Mouse (Mus musculus): ENCODE data around the gene Pard3. TPM values are rescaled to one million over a fixed set of nuclear protein-coding genes. Genes with fewer than 3 reads are reported as not detected.

Pard3 gene
- polyA plus RNA-seq, 1 experiment: 11.3 TPM

- Histone ChIP-seq H3K27ac (ENCODE audit: insufficient read depth, low read length) (no peak overlapping the region), H3K4me1 (ENCODE audit: control insufficient read depth, insufficient read depth, low read length) (peaks cover 5% of the 10 kb centered on the region; the same call in 1 of the 2 replicates), H3K4me3 (ENCODE audit: insufficient read depth, low read length) (no peak overlapping the region)
- TF ChIP-seq CTCF (IDR thresholded peaks at IDR 0.05; ENCODE audit: extremely low read depth, insufficient read depth, low read length) (no peak), POLR2A (IDR thresholded peaks at IDR 0.05; ENCODE audit: extremely low read depth, insufficient read depth, low read length) (no peak)
These were observed 476.6 kb downstream of the Pard3 start for GRCm38 (mm10) chr8:127540273-127540672.

DNA sequence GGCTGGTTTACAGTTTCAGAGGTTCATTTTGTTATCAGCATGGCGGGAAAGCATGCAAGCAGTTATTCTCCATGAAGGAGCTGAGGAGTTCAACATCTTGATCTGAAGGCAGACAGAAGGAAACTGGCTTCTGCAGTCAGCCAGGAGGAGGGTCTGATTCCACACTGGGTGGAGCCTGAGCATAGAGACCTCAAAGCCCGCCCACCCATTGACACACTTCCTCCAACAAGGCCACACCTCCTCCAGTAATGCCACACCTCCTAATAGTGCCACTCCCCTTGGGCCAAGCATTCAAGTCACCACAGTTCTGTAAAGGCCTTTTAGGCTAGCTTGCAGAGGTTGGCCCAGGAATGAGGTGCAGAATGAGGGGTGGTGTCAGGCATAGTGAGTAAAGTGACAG lies 478.5 kb downstream of the Pard3 start:
- H3K27ac ChIP-seq (ENCODE audit: insufficient read depth, low read length): no peak overlapping the region
- no peak for TF ChIP-seq POLR2A (IDR thresholded peaks at IDR 0.05; ENCODE audit: extremely low read depth, insufficient read depth, low read length)
- TF ChIP-seq CTCF (IDR thresholded peaks at IDR 0.05; ENCODE audit: extremely low read depth, insufficient read depth, low read length): no peak

DNA sequence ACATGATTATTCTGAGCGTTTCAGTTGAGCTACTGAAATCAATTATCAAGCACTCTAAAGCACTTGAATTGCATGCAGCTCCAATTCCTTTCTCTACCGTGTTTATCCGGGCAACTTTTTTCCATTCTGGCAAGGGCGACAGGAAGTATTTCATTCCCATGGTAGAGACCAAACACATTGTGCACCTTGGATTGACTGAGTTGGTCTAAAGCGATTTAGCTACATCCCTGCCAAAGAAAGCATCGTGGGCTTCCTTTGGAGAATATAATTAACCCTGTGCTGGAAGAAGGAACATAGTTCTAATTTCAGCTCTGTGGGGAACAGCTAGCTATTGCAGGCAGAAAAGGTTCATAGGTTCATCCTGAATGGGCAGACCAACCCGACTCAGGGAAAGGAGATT lies 480.0 kb downstream of the Pard3 start:
- H3K27ac ChIP-seq (ENCODE audit: insufficient read depth, low read length): no peak overlapping the region
- H3K4me3 ChIP-seq (ENCODE audit: insufficient read depth, low read length): no peak overlapping the region
- TF ChIP-seq POLR2A (IDR thresholded peaks at IDR 0.05; ENCODE audit: extremely low read depth, insufficient read depth, low read length) (no peak), CTCF (IDR thresholded peaks at IDR 0.05; ENCODE audit: extremely low read depth, insufficient read depth, low read length) (no peak)

More for the DNA sequence above, 478.5 kb downstream of the Pard3 start:
- Histone ChIP-seq H3K4me3 (ENCODE audit: insufficient read depth, low read length) (no peak overlapping the region), H3K4me1 (ENCODE audit: control insufficient read depth, insufficient read depth, low read length) (peaks cover 3% of the 10 kb centered on the region; the same call in 1 of the 2 replicates)

GRCm38 (mm10) chr8:127546161-127546560 lies 482.5 kb downstream of the Pard3 start:
- Histone ChIP-seq H3K27ac (ENCODE audit: insufficient read depth, low read length) (no peak overlapping the region), H3K4me1 (ENCODE audit: control insufficient read depth, insufficient read depth, low read length) (peaks cover 3% of the 10 kb centered on the region; the same call in 1 of the 2 replicates), H3K4me3 (ENCODE audit: insufficient read depth, low read length) (no peak overlapping the region)
- no peak for TF ChIP-seq POLR2A (IDR thresholded peaks at IDR 0.05; ENCODE audit: extremely low read depth, insufficient read depth, low read length)
- no peak for TF ChIP-seq CTCF (IDR thresholded peaks at IDR 0.05; ENCODE audit: extremely low read depth, insufficient read depth, low read length)

More for the DNA sequence above, 480.0 kb downstream of the Pard3 start:
- H3K4me1 ChIP-seq (ENCODE audit: control insufficient read depth, insufficient read depth, low read length): peaks cover 3% of the 10 kb centered on the region; the same call in 1 of the 2 replicates

- no peak overlapping the region for H3K27ac ChIP-seq (ENCODE audit: insufficient read depth, low read length)
- no peak for TF ChIP-seq POLR2A (IDR thresholded peaks at IDR 0.05; ENCODE audit: extremely low read depth, insufficient read depth, low read length)
- no peak for TF ChIP-seq CTCF (IDR thresholded peaks at IDR 0.05; ENCODE audit: extremely low read depth, insufficient read depth, low read length)
- H3K4me1 ChIP-seq (ENCODE audit: control insufficient read depth, insufficient read depth, low read length): no peaks in the 10 kb centered on the region
- H3K4me3 ChIP-seq (ENCODE audit: insufficient read depth, low read length): no peak overlapping the region
These were observed 487.2 kb downstream of the Pard3 start for GRCm38 (mm10) chr8:127550928-127551327.

- no peak overlapping the region for H3K27ac ChIP-seq (ENCODE audit: insufficient read depth, low read length)
- TF ChIP-seq POLR2A (IDR thresholded peaks at IDR 0.05; ENCODE audit: extremely low read depth, insufficient read depth, low read length) (no peak), CTCF (IDR thresholded peaks at IDR 0.05; ENCODE audit: extremely low read depth, insufficient read depth, low read length) (peak; percentile 27; the same call in 1 of the 2 replicates)
- peak overlapping the region; percentile 18 for H3K4me3 ChIP-seq (ENCODE audit: insufficient read depth, low read length)
- H3K4me1 ChIP-seq (ENCODE audit: control insufficient read depth, insufficient read depth, low read length): no peaks in the 10 kb centered on the region
These were observed 488.5 kb downstream of the Pard3 start for GRCm38 (mm10) chr8:127552161-127552595.

DNA sequence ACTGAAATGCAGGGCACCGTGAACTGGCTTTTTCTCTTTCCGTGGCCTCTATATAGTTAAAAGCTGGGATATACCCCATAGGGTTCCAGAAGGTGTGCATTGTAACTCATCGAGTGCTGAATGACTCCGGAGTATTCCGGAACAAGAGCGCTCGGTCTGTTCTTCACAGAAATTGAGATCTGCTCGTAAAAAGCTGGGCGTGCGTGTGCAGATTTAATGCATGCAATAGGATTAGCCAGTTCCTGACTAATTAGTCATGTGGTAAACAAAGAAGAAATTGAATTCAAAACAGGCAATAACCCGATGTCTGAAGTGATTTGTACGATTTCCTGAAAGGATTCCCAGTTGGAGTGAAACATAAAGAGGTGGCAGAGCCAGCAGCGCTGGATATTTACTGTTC lies 489.1 kb downstream of the Pard3 start:
- H3K4me1 ChIP-seq (ENCODE audit: control insufficient read depth, insufficient read depth, low read length): no peaks in the 10 kb centered on the region
- H3K4me3 ChIP-seq (ENCODE audit: insufficient read depth, low read length): no peak overlapping the region
- H3K27ac ChIP-seq (ENCODE audit: insufficient read depth, low read length): no peak overlapping the region
- TF ChIP-seq CTCF (IDR thresholded peaks at IDR 0.05; ENCODE audit: extremely low read depth, insufficient read depth, low read length) (no peak), POLR2A (IDR thresholded peaks at IDR 0.05; ENCODE audit: extremely low read depth, insufficient read depth, low read length) (no peak)

GRCm38 (mm10) chr8:127553582-127553981 lies 489.9 kb downstream of the Pard3 start:
- no peaks in the 10 kb centered on the region for H3K4me1 ChIP-seq (ENCODE audit: control insufficient read depth, insufficient read depth, low read length)
- TF ChIP-seq CTCF (IDR thresholded peaks at IDR 0.05; ENCODE audit: extremely low read depth, insufficient read depth, low read length) (no peak), POLR2A (IDR thresholded peaks at IDR 0.05; ENCODE audit: extremely low read depth, insufficient read depth, low read length) (no peak)
- no peak overlapping the region for H3K27ac ChIP-seq (ENCODE audit: insufficient read depth, low read length)
- H3K4me3 ChIP-seq (ENCODE audit: insufficient read depth, low read length): no peak overlapping the region

GRCm38 (mm10) chr8:127555795-127556194 lies 492.1 kb downstream of the Pard3 start:
- H3K27ac ChIP-seq (ENCODE audit: insufficient read depth, low read length): no peak overlapping the region
- no peaks in the 10 kb centered on the region for H3K4me1 ChIP-seq (ENCODE audit: control insufficient read depth, insufficient read depth, low read length)
- no peak overlapping the region for H3K4me3 ChIP-seq (ENCODE audit: insufficient read depth, low read length)
- TF ChIP-seq CTCF (IDR thresholded peaks at IDR 0.05; ENCODE audit: extremely low read depth, insufficient read depth, low read length) (no peak), POLR2A (IDR thresholded peaks at IDR 0.05; ENCODE audit: extremely low read depth, insufficient read depth, low read length) (no peak)

GRCm38 (mm10) chr8:127556964-127557363 lies 493.3 kb downstream of the Pard3 start:
- Histone ChIP-seq H3K4me1 (ENCODE audit: control insufficient read depth, insufficient read depth, low read length) (no peaks in the 10 kb centered on the region), H3K4me3 (ENCODE audit: insufficient read depth, low read length) (no peak overlapping the region), H3K27ac (ENCODE audit: insufficient read depth, low read length) (no peak overlapping the region)
- TF ChIP-seq POLR2A (IDR thresholded peaks at IDR 0.05; ENCODE audit: extremely low read depth, insufficient read depth, low read length): no peak
- TF ChIP-seq CTCF (IDR thresholded peaks at IDR 0.05; ENCODE audit: extremely low read depth, insufficient read depth, low read length): no peak
